Mouse (Mus musculus): ENCODE measurements around the gene Parp12.

Parp12 gene
- long read RNA-seq, experiment 1, transcript Parp12-201 (12 exons, 3,231 nt) = major isoform, 12 of 13 reads
- long read RNA-seq, experiment 1, partial matches to known transcripts = 1 of 13 reads
- long read RNA-seq, experiment 1, other reads (novel, unspliced or antisense) = 0 of 13 reads
- long read RNA-seq, experiment 2, transcript Parp12-201 (12 exons, 3,231 nt) = major isoform, 6 of 8 reads
- long read RNA-seq, experiment 2, partial matches to known transcripts = 2 of 8 reads
- long read RNA-seq, experiment 2, other reads (novel, unspliced or antisense) = 0 of 8 reads

DNA sequence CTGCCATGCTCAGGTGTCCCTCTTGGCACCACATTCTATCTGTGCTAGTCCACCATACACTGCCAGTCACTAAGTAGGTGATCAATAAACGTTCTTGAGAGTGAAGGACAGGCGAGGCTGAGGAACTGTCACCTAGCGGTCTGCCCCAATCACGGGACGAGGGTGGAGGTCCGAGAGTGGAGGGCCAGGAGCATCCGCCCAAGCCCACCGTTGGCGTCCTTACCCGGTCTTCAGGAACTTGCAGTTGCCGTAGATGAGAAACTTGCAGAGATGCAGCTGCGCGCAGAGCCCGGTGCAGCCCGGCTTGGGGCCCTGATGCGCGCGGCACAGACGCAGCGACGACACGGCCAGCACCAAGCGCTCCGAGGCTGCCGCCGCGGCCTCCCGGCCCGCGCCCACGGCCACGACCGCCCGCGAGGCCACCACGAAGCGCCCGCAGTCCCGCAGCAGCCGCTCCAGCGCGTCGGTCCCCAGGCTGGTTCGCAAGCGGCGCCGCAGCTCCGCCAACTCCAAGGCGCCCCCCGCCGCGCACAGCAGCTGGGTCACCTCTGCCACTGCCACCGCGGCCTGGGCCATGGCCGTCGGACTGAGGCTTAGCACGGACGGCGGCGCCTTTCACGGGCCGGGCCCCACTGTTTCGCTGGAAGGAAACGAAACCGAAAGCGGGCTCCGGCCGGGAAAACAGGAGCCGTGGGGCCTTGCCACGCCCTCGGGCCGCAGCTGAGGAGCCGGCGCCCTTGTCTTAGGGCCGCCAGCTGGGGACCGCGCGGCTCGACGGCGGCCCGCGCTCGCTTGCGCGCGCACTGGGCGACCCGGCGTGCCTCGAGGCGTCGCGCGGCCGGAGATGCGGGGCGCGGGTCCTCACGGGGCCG, at the start of gene Parp12:
Gene Parp12, minus strand, starts transcription at position 766 of the 872 bp plus-strand sequence.
- intact Hi-C loops (cut with DNase I) = no loop called here

DNA sequence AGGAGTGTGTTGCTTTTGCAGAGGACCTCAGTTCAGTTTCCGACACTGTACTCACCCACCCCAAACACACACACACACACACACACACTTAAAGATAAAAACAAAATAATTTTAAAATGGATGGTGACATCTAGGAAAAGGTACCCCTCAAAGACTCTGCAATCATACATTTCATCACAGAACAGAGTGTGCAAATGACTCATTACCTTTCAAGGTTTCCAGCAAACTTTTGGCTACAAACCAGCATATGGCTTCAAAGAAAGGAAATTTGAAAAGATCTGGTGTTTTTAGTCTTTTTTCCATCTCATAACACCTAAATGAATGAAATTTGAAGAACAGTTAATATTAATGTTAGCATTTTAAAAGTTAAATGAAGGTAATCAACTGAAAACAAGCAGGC, 46.7 kb upstream of the Parp12 start:
- intact Hi-C loops (cut with DNase I) = no loop called here

DNA sequence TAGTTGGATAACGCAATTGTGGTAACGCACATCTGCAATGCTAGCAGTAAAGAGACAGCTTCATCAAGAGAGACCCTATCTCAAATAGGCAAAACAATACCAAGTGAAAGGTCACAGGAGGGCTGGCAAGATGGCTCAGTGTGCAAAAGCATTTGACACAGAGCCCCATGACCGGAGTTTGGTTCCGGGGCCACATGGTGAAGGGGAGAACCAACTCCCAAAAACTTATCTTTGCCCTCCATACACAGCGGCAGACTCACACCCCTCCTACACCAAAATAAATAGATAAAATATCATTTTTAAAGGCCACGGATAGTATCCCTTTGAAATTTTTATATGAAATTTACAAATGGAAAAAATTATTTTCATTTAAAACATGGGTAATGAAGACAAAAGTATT, 43.8 kb upstream of the Parp12 start:
- intact Hi-C loops (cut with DNase I) = no loop called here

DNA sequence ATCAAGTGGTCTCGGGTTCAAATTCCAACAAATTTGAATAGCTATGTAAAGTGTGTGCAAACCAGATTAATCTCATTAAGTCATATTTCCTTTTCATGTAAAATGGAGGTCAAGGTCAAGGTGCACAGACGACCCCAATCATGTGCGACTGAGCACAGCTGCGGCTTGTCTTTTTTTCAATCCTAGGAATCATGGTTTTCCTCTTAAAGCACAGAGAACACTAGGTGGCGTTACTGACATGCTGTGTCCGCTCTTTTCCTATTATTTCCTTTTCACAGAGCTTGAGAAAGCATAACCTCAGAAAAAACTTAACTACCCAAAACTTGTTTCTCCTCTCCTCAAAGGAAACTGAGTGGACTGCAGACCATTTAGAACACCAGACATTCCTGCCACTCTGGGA, 27.9 kb upstream of the Parp12 start:
- intact Hi-C loops (cut with DNase I) = loop anchor here (2.0 kb wide), 1 partner anchor 199 kb away; no protein-coding TSS in a partner anchor

DNA sequence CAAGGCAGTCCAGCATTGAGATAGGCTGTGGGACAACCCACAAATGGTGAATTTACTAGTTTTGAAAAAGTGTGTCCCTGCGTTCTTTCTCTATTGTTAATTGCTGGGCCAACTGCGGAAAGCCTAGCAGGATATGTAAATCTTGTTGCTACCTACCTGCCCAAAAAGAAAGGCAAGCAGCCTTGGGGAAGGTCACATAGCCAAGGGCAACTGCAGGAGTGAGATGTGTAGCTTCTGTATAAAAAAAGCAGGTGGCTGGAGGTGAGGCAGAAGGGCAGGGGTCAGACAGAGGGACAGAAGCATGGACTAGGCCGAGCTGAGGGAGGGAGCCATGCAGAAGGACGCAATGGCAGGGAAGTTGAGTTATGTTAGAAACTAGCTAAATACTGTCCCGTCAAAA, 14.4 kb upstream of the Parp12 start:
- intact Hi-C loops (cut with DNase I) = no loop called here

DNA sequence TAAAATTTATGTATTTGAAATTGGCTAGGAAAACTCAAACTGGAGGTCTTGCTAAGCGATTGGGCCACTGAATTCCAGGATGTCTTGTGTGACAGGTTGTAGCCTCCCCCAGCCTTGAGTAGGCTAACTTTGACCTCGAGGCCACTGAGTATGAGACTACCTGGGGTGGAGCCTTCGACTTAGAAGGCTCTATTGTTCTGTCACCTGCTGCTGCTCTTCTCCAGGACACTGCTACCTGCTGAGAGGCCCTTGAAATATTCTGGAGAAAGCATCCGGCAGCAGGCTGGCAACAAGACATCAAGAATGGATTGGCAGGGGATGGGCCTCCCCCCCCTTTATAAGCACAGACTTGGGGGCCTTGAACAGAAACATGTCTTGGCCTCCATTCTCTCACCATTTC, 13.3 kb upstream of the Parp12 start:
- intact Hi-C loops (cut with DNase I) = no loop called here

DNA sequence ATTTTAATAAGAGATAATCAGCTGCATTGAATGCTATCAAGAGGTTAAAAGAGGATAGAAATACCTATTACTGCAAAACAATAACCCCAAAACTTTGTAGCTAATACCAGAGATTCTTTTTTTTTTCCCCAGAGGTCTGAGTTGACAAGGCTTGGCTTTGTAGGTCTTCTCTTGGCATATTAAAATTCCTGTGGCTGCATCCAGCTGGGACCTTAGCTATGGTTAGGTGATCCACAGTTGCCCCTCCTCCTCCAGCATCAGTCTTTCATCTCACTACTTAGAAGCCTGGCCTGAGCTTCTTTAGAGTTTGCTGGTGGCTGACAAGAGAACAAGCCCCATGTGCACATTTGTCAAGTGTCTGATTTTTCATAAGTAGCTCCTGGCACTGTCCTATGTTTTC, 6.6 kb upstream of the Parp12 start:
- intact Hi-C loops (cut with DNase I) = no loop called here

DNA sequence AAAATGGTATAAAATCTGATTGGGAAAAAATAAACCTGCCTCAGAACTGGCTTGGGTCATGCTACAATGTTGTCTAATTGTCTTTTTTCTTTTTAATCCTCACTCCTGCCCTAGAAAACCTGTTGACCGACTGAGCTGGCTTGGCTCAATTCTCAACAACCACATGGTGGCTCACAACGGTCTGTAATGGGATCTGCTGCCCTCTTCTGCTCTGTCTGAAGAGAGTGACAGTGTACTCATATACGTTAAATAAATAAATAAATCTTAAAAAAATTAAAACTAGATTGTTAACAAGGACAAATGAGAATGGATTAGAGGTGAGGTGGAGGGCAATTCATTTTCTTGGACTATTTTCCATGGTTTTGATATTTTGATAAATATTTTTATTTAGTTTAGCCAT, 2.5 kb upstream of the Parp12 start:
- intact Hi-C loops (cut with DNase I) = no loop called here

DNA sequence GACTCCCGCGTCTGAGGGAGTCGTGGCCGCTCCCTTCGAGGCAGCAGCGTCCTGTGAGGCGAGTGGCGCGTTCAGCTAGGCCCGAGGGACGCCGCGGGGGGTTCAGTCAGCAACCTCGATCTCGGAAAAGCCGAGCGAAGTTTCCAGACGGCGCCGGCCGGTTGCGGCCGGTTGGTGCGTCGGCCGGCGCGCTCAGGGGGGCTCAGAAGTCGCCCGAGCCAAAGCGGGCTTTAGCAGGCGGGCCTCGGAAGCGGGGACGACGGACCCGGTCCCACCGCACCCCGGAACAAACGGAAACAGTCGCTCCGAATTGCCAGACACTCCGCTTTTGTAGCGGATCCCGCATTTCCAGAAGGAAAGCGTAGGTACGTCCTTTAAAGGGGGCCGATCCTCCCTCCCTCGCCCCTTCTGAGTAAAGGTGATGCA, 320 bp upstream of the Parp12 start:
- intact Hi-C loops (cut with DNase I) = no loop called here

DNA sequence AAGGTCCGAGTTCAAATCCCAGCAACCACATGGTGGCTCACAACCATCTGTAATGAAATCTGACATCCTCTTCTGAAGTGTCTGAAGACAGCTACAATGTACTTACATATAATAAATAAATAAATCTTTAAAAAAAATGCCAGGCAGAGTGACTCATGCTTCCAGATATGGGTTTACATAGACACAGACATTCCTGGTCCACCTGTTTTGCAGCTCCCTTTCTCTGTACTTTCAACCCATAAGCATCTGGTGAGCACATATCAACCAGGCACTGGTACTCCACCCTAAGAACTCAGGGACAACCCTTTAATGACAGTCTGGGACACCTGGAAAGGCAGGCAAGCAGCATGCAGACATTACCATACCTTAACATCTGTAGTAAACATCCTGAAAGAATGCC, 2.7 kb downstream of the Parp12 start:
- intact Hi-C loops (cut with DNase I) = no loop called here

DNA sequence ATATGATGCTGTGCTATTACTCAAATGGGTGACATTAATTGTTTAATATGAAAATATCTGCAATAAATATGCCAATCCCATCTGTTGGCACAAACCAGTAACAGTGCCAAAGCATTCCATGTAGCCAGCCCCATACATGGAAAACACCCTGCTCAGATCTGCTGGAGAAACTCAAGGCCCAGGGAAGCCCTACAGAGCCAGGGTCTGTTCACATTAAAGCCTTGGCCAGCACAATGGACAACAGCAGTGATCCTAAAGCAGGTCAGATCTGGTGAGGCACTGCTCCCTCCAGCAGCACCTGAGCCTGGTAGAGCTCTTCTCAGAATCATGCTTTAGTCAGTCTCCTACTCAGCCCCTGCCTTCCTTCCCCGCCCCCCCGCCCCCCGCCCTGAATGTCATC, 5.0 kb downstream of the Parp12 start:
- intact Hi-C loops (cut with DNase I) = no loop called here

DNA sequence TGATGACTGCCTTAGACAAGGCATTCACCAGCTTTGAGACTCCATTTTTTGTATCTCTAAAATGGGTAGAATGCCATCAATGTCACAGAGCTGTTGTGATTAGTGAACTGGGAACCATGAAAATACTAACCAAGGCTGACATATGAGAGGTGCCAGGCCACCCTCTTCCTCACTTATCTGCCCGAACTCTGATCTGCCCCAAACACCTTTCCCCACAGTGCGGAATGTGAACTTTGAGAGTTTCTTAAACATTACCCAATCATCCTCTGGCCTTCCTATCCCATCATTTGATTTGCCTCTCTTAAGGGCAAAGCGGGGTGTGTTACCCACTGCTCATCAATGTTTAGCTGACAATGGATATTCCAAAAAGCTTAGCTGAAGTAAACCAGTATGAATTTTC, 5.4 kb downstream of the Parp12 start:
- intact Hi-C loops (cut with DNase I) = no loop called here

DNA sequence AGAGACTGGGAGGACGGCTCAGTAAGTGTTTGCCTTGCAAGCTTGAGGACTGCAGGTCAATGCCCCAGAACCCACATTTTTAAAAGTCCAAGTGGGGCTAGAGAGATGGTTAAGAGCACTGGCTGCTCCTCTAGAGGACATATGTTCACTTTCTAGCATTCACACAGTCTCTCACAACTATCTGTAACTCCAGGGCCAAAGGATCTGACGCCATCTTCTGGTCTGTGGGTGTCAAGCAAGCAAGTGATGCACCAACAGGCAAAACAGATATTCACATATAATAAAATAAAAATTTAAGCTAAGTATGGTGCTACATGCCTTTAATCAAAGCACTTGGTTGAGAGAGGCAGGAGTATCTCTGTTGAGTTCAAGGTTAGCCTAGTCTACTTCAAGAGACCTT, 11.3 kb downstream of the Parp12 start:
- intact Hi-C loops (cut with DNase I) = no loop called here

DNA sequence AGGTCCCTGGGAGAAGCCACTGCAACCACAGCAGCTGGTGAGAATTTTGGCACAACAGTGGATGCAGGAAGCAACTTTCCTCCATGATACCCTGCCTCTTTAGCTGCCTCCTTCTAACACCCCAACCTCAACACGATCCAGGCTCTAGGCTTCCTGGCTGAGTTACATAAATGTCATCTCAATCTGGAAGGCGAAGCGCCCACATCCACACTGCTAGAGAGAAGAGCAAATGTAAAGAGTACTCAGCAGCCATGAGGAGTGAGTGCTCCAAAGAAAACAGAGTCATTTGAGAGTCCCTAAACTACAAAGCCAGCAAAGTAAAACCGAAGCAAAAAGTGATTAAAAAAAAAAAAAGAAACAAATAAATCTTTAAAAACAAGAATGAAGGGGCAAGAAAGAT, 13.5 kb downstream of the Parp12 start:
- intact Hi-C loops (cut with DNase I) = no loop called here

DNA sequence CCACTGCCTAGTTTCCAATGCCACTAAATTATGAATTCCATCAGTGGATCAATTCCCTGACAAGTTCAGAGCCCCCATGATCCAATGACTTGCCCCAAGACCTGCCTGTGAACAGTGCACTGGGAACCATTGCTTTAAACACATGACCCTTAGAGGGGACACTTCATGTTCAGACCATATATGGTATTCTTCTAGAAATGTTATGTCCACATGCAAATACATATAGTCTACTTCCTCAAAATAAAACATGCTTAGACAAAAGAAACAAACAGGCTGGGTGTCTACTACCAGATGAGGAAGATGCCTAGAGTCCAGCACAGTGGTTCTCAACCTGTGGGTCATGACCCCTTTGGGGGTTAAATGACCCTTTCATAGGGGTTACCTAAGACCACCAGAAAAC, 41.7 kb downstream of the Parp12 start:
- intact Hi-C loops (cut with DNase I) = no loop called here

DNA sequence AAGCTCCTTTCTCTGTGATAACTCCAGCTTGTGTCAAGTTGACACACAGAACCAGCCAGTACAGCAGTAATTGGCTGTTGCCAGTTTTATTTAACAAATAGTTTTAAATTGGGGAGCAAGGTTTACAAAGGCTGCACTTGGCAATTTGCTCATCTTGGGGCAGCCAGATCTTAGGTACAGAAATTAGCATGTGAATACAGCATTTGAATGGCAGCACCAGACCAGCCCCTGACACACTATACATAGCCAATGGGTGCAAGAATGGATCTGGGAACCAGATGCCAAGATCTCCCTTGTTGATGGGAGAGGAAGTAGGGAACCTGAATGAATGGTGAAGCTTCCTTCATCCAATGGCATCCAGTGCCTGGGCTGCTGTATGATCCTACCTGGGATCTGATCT, 44.0 kb downstream of the Parp12 start:
- intact Hi-C loops (cut with DNase I) = no loop called here

DNA sequence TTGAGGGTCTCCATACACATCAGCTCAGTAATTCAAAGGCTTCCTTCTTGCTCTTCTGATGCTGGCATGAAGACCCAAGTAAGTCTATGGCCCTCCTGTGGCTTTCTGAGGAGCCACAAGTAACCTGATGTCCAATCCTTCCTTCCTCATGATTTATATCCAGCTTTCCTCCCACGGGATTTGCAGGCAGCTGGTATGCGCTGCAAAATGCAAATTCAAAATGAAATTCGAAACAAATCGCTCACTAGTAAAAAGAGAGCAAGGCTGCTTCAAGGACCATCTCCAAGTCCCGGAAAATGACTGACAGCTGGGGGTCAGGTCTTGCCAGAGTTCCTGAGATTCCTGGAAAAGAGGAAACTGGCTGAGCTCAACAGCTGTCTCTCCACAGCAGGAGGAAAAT, 45.5 kb downstream of the Parp12 start:
- intact Hi-C loops (cut with DNase I) = no loop called here

DNA sequence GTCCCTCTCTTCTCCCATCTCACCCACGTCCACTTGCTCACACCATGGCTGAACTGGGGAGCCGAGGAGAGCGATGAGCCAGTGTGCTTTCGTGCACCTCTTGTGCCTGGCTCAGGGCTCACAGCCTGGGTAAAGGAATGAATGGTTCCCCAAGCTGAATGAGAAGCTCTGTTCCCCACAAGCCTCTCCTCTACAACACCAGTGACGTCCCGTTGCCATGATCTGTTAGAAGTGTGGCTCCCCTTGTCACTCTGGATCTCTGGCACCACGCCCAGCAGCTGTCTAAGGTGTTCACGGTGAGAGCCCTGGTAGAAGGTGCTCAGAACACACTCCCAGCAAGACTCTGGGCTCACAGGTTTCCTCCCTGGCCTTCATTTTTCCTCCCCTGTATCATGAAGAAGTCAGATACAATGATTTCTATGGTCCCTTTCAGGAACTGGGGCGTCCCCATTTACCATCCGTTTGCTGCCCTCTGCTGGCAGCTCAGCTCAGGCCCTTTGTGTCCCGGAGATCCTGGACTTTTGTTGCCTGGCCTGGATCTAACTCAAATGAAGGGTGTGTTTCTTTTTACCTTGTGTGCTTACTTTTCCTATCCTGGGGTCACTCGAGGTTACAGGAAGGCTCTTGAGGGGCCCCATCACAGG, 51.1 kb downstream of the Parp12 start:
- intact Hi-C loops (cut with DNase I) = loop anchor here (5.0 kb wide), 1 partner anchor 330 kb away; no protein-coding TSS in a partner anchor

DNA sequence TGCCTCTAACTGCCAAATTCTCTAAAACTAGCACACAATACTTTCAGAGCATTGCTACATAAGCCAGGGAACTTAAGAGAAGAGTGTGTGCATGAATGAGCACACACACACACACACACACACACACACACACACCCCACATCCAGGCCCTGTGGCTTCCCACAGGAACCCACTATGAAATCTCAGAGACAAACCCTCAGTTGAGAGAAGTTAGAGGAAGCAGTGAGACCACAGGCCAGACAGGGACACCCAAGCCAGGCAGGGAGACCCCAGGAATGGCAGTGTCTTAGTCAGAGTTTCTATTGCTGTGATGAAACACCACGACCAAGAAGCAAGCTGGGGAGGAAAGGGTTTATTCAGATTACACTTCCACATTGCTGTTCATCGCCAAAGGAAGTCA, 54.6 kb downstream of the Parp12 start:
- intact Hi-C loops (cut with DNase I) = loop anchor here (5.0 kb wide), 1 partner anchor 136 kb away; no protein-coding TSS in a partner anchor

DNA sequence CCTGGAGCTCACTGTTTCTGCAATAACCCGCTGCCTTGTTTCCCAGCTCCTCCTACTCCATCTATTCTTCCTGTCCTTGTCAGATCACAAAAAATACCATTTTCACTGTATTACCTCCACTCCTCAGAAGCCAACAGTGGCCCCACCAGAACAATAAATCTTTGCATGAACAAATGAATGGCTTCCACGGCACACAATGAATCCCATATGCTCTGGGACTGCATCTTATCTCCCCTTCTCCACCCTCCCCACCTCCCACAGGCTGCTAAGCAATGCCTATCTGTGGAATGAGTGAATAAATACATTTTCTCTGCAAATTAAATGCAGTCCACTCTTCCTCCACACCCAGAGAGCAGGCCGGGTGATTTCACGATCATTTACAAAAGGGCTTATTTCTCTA, 57.0 kb downstream of the Parp12 start:
- intact Hi-C loops (cut with DNase I) = loop anchor here (5.0 kb wide), 1 partner anchor 134 kb away; no protein-coding TSS in a partner anchor

DNA sequence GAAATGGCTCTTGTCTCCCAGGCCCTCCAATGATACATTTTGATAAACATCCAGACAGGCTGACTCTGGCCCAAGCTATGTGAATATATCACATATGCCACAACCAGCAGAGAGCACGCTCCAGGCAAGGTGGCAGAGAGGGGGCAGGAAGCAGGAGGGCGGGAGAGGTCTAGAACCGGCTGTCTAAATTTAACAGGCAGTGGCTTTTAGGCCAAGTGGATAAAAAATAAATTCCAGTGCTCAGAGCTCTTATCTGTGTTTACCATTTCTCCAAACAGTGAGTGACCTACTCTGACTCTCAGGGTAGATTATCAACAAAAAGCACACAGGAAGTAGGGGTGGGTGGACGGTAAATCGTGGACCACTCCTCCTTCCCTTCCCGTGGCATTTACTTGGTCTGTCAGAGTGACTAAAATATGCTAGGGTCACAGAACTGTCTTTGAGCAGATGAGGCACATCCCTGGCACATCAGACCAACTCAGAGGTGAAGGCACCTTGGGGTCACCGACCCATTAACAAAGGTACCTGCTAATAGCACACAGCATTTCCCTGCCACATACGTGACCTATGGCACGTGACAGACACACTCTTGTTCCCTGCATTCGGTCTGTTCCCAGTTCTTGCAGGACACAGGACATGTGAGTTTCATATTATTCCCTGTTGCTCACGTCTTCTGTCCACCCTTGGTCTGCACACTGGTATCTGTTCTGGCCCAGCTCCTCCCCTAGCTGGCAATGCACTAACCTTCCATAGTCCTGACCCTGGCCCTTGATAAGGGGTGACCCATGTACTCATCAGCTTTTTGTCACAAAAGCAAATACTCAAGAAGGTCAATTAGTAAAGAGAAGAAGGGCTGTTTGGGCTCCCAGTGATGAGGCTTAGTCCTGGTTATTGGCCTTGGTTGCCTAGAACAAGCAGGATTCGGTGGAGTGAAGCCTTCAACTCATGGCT, 58.3 kb downstream of the Parp12 start:
- intact Hi-C loops (cut with DNase I) = loop anchor here (5.0 kb wide), 1 partner anchor 133 kb away; no protein-coding TSS in a partner anchor
